Mouse (Mus musculus) heart, embryonic 15.5 days (tissue): ENCODE measurements around the gene Poc1b. TPM values are rescaled to one million over a fixed set of nuclear protein-coding genes. Genes with fewer than 3 reads are reported as not detected.
A peak's percentile ranks its signal among the peaks of the same experiment; 100 is the strongest.

Experiments used
- ATAC-seq: fragments of 200-750 bp; cut with Nextera tagmentation; replicated peaks from 2 replicates; pipeline ENCODE4 v1.8.0; 2017; ENCODE audit warnings: low read depth, moderate TSS enrichment; ENCODE audit not compliant: insufficient number of reproducible peaks, insufficient read depth, low FRiP score
- H3K27ac ChIP-seq: fragments of 300-500 bp; sonication (generic); 2 replicates; pipeline ENCODE4 v1.5.1; 2015; ENCODE audit warnings: mild to moderate bottlenecking, inconsistent platforms
- H3K27me3 ChIP-seq: fragments of 300-500 bp; sonication (generic); 2 replicates; pipeline ENCODE4 v1.6.1; 2015; ENCODE audit warnings: inconsistent platforms
- H3K36me3 ChIP-seq: fragments of 300-500 bp; sonication (generic); 2 replicates; pipeline ENCODE4 v1.6.1; 2015; ENCODE audit warnings: mild to moderate bottlenecking, inconsistent platforms
- H3K4me1 ChIP-seq: fragments of 300-500 bp; sonication (generic); replicated peaks from 2 replicates; pipeline ENCODE4 v1.6.1; 2015; ENCODE audit warnings: inconsistent platforms
- H3K4me2 ChIP-seq: fragments of 300-500 bp; sonication (generic); 2 replicates; pipeline ENCODE4 v1.6.1; 2015; ENCODE audit warnings: inconsistent platforms, mild to moderate bottlenecking, moderate library complexity
- H3K4me3 ChIP-seq: fragments of 300-500 bp; sonication (generic); 2 replicates; pipeline ENCODE4 v1.5.1; 2015; ENCODE audit warnings: mild to moderate bottlenecking, inconsistent platforms
- H3K9ac ChIP-seq: fragments of 300-500 bp; sonication (generic); 2 replicates; pipeline ENCODE4 v1.6.1; 2015; ENCODE audit warnings: mild to moderate bottlenecking, inconsistent platforms
- H3K9me3 ChIP-seq: fragments of 300-500 bp; sonication (generic); replicated peaks from 2 replicates; pipeline ENCODE4 v1.6.1; 2016; ENCODE audit warnings: inconsistent platforms
- WGBS: fragments of 180-500 bp; shearing (Covaris S2); methylation state at CpG from one replicate; pipeline ENCODE4 v1.1.7; 2015; ENCODE audit warnings: mixed read lengths; 5-methylcytosine and 5-hydroxymethylcytosine counted together
- polyA plus RNA-seq: library from polyadenylated mRNA; unstranded; fragments of >200 nt; fragmentation: Nextera tagmentation; extraction: Ambion mirVana; gene quantifications from 2 replicates; pipeline ENCODE4 v1.2.1, GENCODE M21; 2015

Gene Poc1b
- 7.2 and 10.6 TPM in 2 replicates for polyA plus RNA-seq

DNA sequence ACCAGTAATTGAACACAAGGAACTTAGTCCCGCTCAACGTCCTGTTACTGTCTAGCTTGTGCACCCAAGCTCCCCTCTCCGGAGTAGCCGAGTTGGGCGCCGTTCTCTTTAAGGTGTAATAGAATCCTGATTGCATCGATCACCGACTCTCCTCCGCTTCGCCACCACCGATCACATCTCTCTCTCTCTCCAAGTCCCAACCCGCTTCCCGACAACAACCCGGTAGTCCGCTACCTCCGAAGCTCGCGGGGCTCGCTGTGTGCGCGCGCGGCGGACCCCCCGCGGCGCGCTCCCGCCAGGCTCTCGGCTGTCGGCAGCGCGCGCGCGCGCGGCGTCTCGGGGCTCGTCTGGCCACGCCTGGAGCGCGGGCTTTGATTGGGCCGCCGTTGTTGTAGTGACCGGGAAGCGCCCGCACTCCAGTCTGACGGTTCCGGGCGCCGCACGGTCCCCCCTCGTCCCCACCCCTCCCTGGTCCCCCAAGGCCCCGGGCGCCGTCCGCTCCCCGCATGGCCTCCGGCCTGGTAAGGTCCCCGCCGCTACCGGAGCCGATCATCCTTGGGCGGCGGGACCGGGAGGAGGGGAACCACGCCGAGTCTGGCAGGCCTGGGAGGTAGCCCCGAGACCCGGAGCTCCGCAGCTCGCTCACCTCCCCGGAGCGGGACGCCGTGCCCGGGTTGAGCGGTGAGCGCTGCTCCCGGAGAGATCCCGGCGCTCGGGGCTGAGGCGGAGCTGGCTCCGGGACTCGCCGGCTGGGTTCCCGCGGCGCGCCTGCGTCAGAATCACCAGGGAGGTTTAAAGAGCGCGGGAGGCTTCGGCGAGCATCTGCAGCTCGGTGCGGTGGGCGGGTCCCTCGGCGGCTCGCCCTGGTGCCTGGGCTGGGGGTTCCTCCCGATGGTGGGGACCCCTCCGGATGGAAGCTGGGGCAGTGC lies at the start of gene Poc1b:
Gene Poc1b, plus strand, starts transcription at position 334 of the 929 bp plus-strand sequence.
- peak; percentile 92 for ATAC-seq
- Histone ChIP-seq H3K4me2 (peak within 1 kb of the TSS; percentile 91), H3K4me1 (peaks cover 11% of the 10 kb centered on the region), H3K27ac (peak within 1 kb of the TSS; percentile 88), H3K9me3 (no peaks in the 10 kb centered on the region), H3K36me3 (0 out of 2 replicates have a peak, but pooled peaks cover 5% of the 10 kb centered on the region), H3K27me3 (no peaks in the 10 kb centered on the region), H3K9ac (peak within 1 kb of the TSS; percentile 82), H3K4me3 (peak within 1 kb of the TSS; percentile 92)
- WGBS = under 1% methylated on average over 102 of the region's 106 CpGs

DNA sequence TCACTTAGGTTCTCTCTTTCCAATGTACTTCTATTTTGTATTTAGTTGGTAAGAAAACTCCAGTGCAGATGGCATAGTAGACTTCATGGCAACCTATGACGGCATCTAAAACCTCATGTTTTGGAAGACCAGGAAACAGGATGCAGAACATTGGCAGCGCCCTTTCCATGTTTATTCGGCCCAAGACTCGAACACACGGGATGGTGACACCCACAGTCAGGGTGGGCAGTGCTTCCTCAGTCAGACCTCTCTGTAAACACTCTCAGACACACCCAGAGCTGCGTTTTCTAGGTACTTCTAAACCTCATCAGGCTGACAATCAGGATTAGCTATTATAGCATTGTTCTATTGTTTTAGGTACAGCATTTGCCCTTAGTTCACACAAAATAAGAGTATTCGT lies 46.2 kb upstream of the Poc1b start:
- no peaks in the 10 kb centered on the region for H3K4me1 ChIP-seq
- 84% methylated on average over 7 of the region's 7 CpGs for WGBS

DNA sequence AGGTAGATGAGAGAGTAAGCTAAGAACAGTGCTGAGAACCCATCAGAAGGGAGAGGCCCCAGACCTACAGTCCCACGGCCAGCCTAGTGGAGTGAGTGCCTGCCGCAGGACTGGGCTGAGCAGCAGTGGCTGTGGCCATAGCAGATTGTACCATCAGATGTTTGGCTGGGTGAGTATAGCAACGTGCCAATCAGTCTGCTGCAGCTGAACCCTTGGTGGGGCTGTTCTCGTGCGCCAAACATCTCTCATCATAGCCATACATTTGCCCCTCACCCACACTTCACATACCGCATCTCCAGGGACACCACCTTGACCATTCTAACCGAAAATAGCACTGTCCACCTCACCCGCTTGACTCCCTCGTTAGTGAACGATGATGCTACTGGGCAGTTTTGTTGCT lies 45.4 kb upstream of the Poc1b start:
- Histone ChIP-seq H3K9ac (no peak overlapping the region), H3K36me3 (no peaks in the 10 kb centered on the region), H3K4me1 (no peaks in the 10 kb centered on the region), H3K27ac (no peak overlapping the region), H3K4me3 (no peak overlapping the region), H3K4me2 (no peak overlapping the region), H3K27me3 (no peaks in the 10 kb centered on the region), H3K9me3 (no peaks in the 10 kb centered on the region)
- no peak for ATAC-seq
- WGBS = 86% methylated on average over 10 of the region's 10 CpGs

More for the DNA sequence above, 46.2 kb upstream of the Poc1b start:
- no peak overlapping the region for H3K27ac ChIP-seq
- H3K9ac ChIP-seq = no peak overlapping the region
- no peaks in the 10 kb centered on the region for H3K36me3 ChIP-seq
- no peak for ATAC-seq
- H3K4me3 ChIP-seq = no peak overlapping the region
- H3K27me3 ChIP-seq = no peaks in the 10 kb centered on the region
- H3K9me3 ChIP-seq = no peaks in the 10 kb centered on the region
- no peak overlapping the region for H3K4me2 ChIP-seq

DNA sequence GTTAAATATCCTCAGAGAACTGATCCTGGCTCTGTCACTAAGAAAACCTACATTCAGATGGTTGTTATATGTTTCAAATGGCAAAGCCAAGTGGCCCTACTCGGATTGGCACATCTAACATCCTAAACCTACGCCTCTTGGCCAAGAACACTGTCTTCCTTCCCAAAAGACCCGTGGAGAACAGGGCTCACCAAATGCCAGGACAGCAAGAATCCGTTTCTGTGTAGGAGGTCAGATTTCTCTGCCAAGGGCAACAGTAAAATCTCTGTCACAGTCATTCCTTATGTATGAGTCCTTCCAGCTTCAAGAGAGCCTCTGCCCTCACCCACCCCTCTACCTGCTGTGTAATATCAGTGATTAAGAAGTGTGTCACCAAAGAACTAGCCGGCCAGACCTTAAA lies 44.3 kb upstream of the Poc1b start:
- H3K4me3 ChIP-seq = no peak overlapping the region
- 68% methylated on average over 5 of the region's 5 CpGs for WGBS
- no peak overlapping the region for H3K27ac ChIP-seq
- no peaks in the 10 kb centered on the region for H3K9me3 ChIP-seq
- no peaks in the 10 kb centered on the region for H3K36me3 ChIP-seq
- no peak for ATAC-seq
- H3K27me3 ChIP-seq = no peaks in the 10 kb centered on the region
- no peaks in the 10 kb centered on the region for H3K4me1 ChIP-seq
- H3K4me2 ChIP-seq = no peak overlapping the region
- H3K9ac ChIP-seq = no peak overlapping the region

DNA sequence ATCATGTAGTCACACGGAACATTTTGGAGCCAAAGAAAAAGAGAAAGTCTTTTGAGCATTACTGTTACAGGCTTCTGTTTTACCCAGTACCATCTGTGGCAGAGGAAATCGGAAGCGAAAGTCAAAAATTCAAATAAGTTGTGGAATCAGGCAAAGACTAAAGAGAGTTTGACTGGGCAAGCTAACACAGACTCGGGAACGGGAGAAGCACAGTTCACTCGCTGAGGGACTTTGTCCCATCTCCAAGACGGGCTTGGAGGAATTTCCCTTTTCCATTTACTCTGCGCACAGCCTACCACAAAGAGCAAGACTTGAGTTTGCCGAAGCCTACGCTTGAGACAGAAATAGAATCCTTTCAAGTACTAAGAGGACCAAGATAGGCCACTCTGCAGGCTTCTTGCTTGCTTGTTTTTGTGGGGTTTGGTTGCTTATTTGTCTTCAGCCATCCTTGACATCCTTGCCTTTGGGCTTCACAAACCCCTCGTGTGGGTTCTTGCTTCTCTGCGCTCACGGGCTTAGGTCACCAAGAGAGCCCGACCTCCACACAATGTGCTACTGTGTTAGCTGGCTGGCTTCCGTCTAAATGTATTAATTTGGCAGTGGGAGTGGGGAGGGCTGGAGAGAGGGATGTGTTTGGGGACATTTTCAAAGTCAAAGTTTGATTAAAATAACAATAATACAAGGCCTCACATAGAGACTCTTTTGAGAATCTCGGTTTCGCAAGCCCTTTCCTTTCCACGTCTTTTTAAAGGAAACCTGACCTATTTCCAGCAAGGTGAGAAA lies 30.5 kb upstream of the Poc1b start:
- WGBS = 65% methylated on average over 18 of the region's 18 CpGs
- H3K27ac ChIP-seq = no peak overlapping the region
- no peak for ATAC-seq
- H3K27me3 ChIP-seq = no peaks in the 10 kb centered on the region
- H3K9ac ChIP-seq = no peak overlapping the region
- no peak overlapping the region for H3K4me3 ChIP-seq
- H3K4me2 ChIP-seq = no peak overlapping the region
- no peaks in the 10 kb centered on the region for H3K36me3 ChIP-seq
- H3K4me1 ChIP-seq = no peaks in the 10 kb centered on the region
- no peaks in the 10 kb centered on the region for H3K9me3 ChIP-seq

DNA sequence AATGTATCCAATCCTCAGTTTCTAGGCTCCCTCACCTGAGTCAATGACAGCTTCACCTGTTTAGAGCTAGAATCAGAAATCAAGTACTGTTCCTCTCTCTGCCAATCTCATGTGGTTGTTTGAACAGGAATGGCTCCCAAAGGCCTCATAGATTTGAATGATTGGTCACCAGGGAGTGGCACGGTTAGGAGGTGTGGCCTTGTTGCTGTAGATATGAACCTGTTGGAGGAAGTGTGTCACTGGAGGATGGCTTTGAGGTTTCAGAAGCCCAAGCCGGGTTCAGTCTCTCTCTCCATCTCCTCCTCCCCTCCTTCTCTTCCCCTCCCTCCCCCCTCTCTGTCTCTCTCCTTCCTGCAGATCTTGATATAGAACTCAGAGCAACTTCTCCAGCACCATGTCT lies 28.2 kb upstream of the Poc1b start:
- WGBS = 65% methylated on average over 2 of the region's 2 CpGs

DNA sequence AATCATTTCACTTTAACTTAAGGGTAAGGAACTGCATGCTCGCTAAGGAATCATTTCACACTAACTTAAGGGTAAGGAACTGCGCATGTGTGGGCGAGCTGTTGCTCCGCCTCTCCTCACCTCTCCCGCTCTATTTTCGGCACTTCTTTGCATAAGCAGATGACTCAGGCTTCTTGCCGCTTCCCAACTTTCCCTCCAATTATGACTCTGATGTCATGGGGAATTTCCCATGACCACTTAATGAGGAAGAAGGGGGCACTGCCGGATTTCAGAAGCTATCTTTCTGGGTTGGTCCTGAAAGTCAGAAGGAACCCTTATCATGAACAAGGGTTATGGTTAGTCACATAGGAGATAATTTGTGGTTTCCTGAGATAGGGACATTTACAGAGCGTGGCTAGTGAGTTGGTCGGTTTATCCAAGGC lies 25.3 kb upstream of the Poc1b start:
- WGBS = 60% methylated on average over 10 of the region's 10 CpGs
- Histone ChIP-seq H3K27me3 (no peaks in the 10 kb centered on the region), H3K4me2 (no peak overlapping the region), H3K9me3 (no peaks in the 10 kb centered on the region), H3K27ac (no peak overlapping the region), H3K36me3 (no peaks in the 10 kb centered on the region), H3K4me3 (no peak overlapping the region), H3K4me1 (peaks cover 13% of the 10 kb centered on the region), H3K9ac (no peak overlapping the region)
- no peak for ATAC-seq

More for the DNA sequence above, 28.2 kb upstream of the Poc1b start:
- Histone ChIP-seq H3K36me3 (no peaks in the 10 kb centered on the region), H3K4me3 (no peak overlapping the region), H3K27ac (no peak overlapping the region), H3K9me3 (no peaks in the 10 kb centered on the region), H3K4me1 (peaks cover 2% of the 10 kb centered on the region; the same call in 1 of the 2 replicates), H3K27me3 (no peaks in the 10 kb centered on the region), H3K4me2 (no peak overlapping the region), H3K9ac (no peak overlapping the region)
- no peak for ATAC-seq

DNA sequence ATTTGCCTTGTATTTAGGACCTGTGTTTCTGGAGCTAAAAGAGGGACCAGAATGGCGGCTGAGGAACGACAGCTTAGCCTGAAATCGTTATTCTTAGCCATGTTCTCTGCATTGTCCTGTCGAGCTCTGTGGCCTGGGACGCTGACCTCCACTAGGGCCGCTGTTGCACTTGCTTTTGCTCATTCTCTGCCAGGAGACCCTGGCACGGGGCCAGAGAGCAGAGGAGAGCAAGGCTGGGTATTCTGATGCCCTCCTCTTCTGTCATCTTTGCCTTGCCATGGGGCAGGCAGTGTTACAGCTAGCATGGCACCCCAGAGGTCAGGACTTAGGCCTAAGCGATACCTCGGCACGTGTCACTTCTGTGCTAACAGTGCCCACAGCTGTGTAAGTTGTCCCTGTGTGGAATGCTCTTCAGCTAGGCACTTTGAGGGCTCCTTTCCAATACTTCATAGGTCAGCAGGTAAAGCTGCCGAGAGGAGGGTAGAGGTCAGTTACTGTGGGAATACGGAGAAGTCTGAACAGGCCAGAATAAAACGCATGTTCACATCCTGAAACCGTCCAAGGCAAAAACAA lies 23.3 kb upstream of the Poc1b start:
- Histone ChIP-seq H3K27ac (no peak overlapping the region), H3K4me2 (no peak overlapping the region), H3K27me3 (no peaks in the 10 kb centered on the region), H3K9me3 (no peaks in the 10 kb centered on the region), H3K36me3 (no peaks in the 10 kb centered on the region), H3K4me3 (no peak overlapping the region), H3K9ac (no peak overlapping the region), H3K4me1 (peaks cover 13% of the 10 kb centered on the region)
- ATAC-seq = no peak; the same call in 1 of the 2 replicates
- WGBS = 67% methylated on average over 14 of the region's 14 CpGs

DNA sequence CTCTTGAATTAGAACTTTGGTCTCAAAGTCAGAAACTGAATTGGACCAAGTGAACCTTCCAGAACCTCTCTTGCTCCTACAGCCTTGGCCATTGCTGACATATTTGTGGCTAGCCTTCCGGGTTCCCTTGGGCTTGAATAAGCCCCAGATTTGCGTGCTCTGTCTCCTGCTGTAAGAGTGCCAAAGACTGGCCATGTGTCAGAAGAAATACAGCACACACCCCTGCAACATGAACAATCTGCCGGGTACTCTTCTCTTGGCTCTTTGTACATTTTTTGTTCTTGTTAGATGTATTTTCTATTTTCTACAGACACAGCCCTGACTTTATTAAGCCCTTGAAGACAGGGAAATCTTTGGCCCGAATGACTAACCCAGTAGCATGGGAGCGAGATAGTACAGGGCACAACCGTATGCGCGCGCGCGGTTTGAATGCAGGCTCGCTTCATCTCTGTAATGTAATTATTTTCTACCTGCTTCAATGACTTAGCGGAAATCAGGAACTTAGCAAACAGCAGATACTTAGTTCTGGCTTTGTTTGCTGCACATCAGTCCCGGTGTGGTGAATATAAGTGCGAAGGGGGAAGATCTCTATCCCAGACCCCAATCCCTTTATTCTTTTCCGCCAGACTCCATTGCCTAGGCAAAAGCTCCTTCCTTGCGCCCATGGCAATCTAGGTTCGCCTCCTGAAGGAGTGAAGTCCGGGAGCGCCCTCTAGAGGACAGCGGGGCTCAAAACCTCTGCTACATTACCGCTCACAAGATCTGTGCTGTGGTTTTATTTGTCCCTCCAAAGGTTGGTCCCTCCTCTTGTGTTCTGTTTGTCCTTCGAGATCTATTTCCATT lies 22.2 kb upstream of the Poc1b start:
- peak overlapping the region; percentile 37 for H3K4me2 ChIP-seq
- H3K4me3 ChIP-seq = 0 out of 2 replicates have a peak overlapping the region, but pooled peaks have one; percentile 7
- H3K9me3 ChIP-seq = no peaks in the 10 kb centered on the region
- H3K36me3 ChIP-seq = no peaks in the 10 kb centered on the region
- no peak overlapping the region for H3K9ac ChIP-seq
- ATAC-seq = 0 out of 2 replicates have a peak, but pooled peaks have one; percentile 43
- peaks cover 13% of the 10 kb centered on the region for H3K4me1 ChIP-seq
- WGBS = 41% methylated on average over 23 of the region's 23 CpGs
- no peak overlapping the region for H3K27ac ChIP-seq
- no peaks in the 10 kb centered on the region for H3K27me3 ChIP-seq

DNA sequence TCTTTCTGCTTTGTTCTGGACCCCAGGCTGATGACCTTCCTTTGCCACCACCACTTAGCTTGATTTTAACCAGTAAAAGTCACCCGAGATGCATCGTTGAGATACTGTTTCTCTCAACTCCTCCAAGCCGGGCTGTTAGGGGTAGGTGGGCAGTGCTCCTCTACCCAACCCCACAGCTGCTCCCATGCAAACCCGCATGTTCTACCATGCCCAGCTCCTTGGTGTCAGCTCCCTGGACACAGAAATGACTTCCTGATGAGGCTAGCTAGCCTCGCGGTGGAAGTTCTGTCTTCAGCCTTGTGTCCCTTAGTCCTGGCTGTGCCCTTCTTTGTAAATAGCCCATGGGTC lies 21.6 kb upstream of the Poc1b start:
- ATAC-seq = no peak
- Histone ChIP-seq H3K4me2 (no peak overlapping the region), H3K4me3 (no peak overlapping the region), H3K36me3 (no peaks in the 10 kb centered on the region), H3K27me3 (no peaks in the 10 kb centered on the region), H3K9ac (no peak overlapping the region), H3K27ac (no peak overlapping the region), H3K4me1 (peaks cover 13% of the 10 kb centered on the region), H3K9me3 (no peaks in the 10 kb centered on the region)
- WGBS = 48% methylated on average over 6 of the region's 6 CpGs
